Mouse (Mus musculus): ENCODE data around the gene Olfr959.

- TF ChIP-seq GATA1 (IDR thresholded peaks at IDR 0.05; ENCODE audit: borderline replicate concordance, low read length) = no peak
- TF ChIP-seq CTCF (IDR thresholded peaks at IDR 0.05; ENCODE audit: low read depth, low read length) = no peak
Measured at GRCm38 (mm10) chr9:39558349-39558647, 17.1 kb downstream of the Olfr959 start.
